1 mouse cellular context compared by ENCODE assay signal in the genomic region with DNA sequence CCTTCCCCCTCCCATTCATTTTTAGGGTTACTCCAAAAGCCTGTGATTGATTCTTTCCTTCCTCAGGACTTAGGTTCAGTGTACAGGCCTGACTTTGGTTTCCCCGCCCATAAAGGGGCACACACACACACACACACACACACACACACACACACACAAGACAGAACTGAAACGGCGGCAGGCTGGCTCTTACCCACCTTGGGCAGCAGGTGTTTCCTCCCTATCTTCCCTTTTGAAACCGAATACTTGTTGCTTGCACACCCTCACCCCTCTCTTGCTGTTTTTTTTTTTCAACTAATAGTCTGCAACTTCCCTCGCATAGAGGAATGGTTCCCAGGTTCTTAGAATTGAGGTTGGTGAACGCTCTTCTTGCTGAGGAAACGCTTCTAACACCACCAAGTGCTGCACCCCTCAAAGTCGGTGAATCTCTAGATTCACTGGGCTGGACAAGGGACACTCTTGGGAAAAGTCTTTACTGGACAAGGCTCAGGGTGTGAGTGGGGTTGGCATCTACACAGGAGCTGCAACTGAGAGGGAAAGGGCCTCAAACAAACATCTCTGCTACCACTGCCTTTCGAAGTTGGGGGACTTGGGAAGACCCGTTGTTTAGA.
TF ChIP-seq lines count a peak whose summit lies in the region.

No protein-coding gene starts in this region.

TF ChIP-seq in CH12.LX, 34 proteins besides CTCF, POLR2A, EP300 and RAD21:
- peak; percentile 73 for TF ChIP-seq CHD1 (IDR thresholded peaks at IDR 0.05; ENCODE audit: low read depth, low read length)
- no peak; the same call in 1 of the 2 replicates for TF ChIP-seq MXI1 (IDR thresholded peaks at IDR 0.05; ENCODE audit: low read depth, low read length)
- TF ChIP-seq TBP (conservative IDR thresholded peaks at IDR 0.05; ENCODE audit: low read depth, low read length), result peak; percentile 32; the same call in 1 of the 2 replicates
- no peak; the same call in 1 of the 2 replicates for TF ChIP-seq UBTF (IDR thresholded peaks at IDR 0.05; ENCODE audit: low read depth, low read length)
- TF ChIP-seq SIN3A (IDR thresholded peaks at IDR 0.05; ENCODE audit: low read length), result peak; percentile 98
- peak; percentile 79 for TF ChIP-seq MYC (IDR thresholded peaks at IDR 0.05; ENCODE audit: low read depth, low read length)
- peak; percentile 86; the same call in 1 of the 2 replicates for TF ChIP-seq E2F4 (IDR thresholded peaks at IDR 0.05; ENCODE audit: insufficient replicate concordance, low read depth, low read length)
- TF ChIP-seq MAZ (IDR thresholded peaks at IDR 0.05; ENCODE audit: low read depth, low read length), result peak; percentile 93
- TF ChIP-seq ETS1 (conservative IDR thresholded peaks at IDR 0.05; ENCODE audit: low read depth, low read length), result peak; percentile 94
- TF ChIP-seq POLR2AphosphoS2 (IDR thresholded peaks at IDR 0.05; ENCODE audit: low read depth, low read length), result 0 out of 2 replicates have a peak, but pooled peaks have one; percentile 32
- TF ChIP-seq IRF4 (IDR thresholded peaks at IDR 0.05; ENCODE audit: low read depth, low read length), result peak; percentile 99
- TF ChIP-seq TCF12 (IDR thresholded peaks at IDR 0.05; ENCODE audit: low read depth, low read length), result peak; percentile 100
- TF ChIP-seq ZNF384 (IDR thresholded peaks at IDR 0.05; ENCODE audit: low read depth, low read length), result peak; percentile 97
- no peak for TF ChIP-seq USF2 (conservative IDR thresholded peaks at IDR 0.05; ENCODE audit: low read depth, low read length)
- peak; percentile 63 for TF ChIP-seq ZMIZ1 (IDR thresholded peaks at IDR 0.05; ENCODE audit: low read depth, low read length)
- TF ChIP-seq ZC3H11A (IDR thresholded peaks at IDR 0.05; ENCODE audit: low read depth, low read length), result no peak
- peak; percentile 88 for TF ChIP-seq MAFK (IDR thresholded peaks at IDR 0.05; ENCODE audit: insufficient replicate concordance, low read length)
- TF ChIP-seq BHLHE40 (IDR thresholded peaks at IDR 0.05; ENCODE audit: low read depth, low read length), result peak; percentile 92
- peak; percentile 100 for TF ChIP-seq RCOR1 (conservative IDR thresholded peaks at IDR 0.05; ENCODE audit: low read depth, low read length)
- no peak for TF ChIP-seq NELFE (IDR thresholded peaks at IDR 0.05; ENCODE audit: low read depth, low read length)
- TF ChIP-seq ZKSCAN1 (IDR thresholded peaks at IDR 0.05; ENCODE audit: borderline replicate concordance, low read depth, low read length), result no peak; the same call in 1 of the 2 replicates
- TF ChIP-seq MEF2A (IDR thresholded peaks at IDR 0.05; ENCODE audit: borderline replicate concordance, low read depth, low read length), result peak; percentile 95
- no peak for TF ChIP-seq JUN (IDR thresholded peaks at IDR 0.05; ENCODE audit: insufficient read depth, low read depth, low read length)
- TF ChIP-seq CHD2 (IDR thresholded peaks at IDR 0.05; ENCODE audit: low read length), result peak; percentile 95
- TF ChIP-seq PAX5 (IDR thresholded peaks at IDR 0.05; ENCODE audit: low read length), result no peak
- TF ChIP-seq JUND (conservative IDR thresholded peaks at IDR 0.05; ENCODE audit: low read depth, low read length), result peak; percentile 55; the same call in 1 of the 2 replicates
- peak; percentile 51; the same call in 1 of the 2 replicates for TF ChIP-seq HCFC1 (IDR thresholded peaks at IDR 0.05; ENCODE audit: low read depth, low read length)
- peak; percentile 87 for TF ChIP-seq MAX (IDR thresholded peaks at IDR 0.05; ENCODE audit: low read length)
- TF ChIP-seq ELF1 (IDR thresholded peaks at IDR 0.05; ENCODE audit: low read depth, low read length), result peak; percentile 70; the same call in 1 of the 2 replicates
- TF ChIP-seq KAT2A (IDR thresholded peaks at IDR 0.05; ENCODE audit: insufficient replicate concordance, low read length), result peak; percentile 71; the same call in 1 of the 2 replicates
- TF ChIP-seq USF1 (IDR thresholded peaks at IDR 0.05; ENCODE audit: low read depth, low read length), result no peak
- TF ChIP-seq GABPA (IDR thresholded peaks at IDR 0.05; ENCODE audit: insufficient replicate concordance, low read depth, low read length), result no peak
- peak; percentile 48; the same call in 1 of the 2 replicates for TF ChIP-seq NRF1 (IDR thresholded peaks at IDR 0.05; ENCODE audit: low read depth, low read length)
- no peak; the same call in 1 of the 2 replicates for TF ChIP-seq SMC3 (IDR thresholded peaks at IDR 0.05; ENCODE audit: low read depth, low read length)
TF ChIP-seq in CH12.LX: peak in this region for 23.
